Mouse (Mus musculus) ZHBTc4 (cell line): ENCODE data around the gene Gm15140.
"Not testable (repeated sequence)": the region's sequence is repeated elsewhere in the genome, so short reads cannot be mapped to it uniquely, and the experiment has no call there.

Experiments
- DNase-seq: peaks from one replicate; pipeline ENCODE4 v3.0.0-alpha.2; 2011; ENCODE audit warnings: low read depth, low spot score

Gm15140 gene

DNA sequence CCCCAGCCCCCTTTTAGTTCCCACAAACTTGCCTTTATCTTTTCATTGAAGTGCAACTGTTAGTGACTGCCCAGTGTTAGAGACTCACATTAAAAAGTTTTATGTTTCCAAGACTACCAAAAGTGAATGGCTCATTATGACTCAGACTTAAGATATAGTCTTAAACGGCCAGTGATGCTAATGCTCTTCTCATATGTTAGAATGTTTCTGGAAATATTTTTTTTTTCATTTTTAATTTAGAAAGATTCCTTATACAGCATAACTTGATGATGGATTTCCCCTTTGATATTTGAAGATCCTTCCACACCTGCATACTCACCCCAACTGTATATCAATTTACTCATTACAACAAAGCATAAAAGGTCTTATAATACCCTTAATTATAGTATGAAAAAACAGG is at the start of gene Gm15140:
Gene Gm15140, minus strand, starts transcription at position 101 of the 400 bp plus-strand sequence.
- not testable (repeated sequence) for DNase-seq
